Mouse (Mus musculus) neural tube, embryonic 14.5 days (tissue): Measurements from ENCODE around the gene Adamts4. TPM values are rescaled to one million over a fixed set of nuclear protein-coding genes. Genes with fewer than 3 reads are reported as not detected.

Experiments used
- ATAC-seq: fragments of 200-750 bp; cut with Nextera tagmentation; 2 replicates; pipeline ENCODE4 v1.8.0; 2017; ENCODE audit warnings: low read depth, mild to moderate bottlenecking, moderate TSS enrichment, moderate library complexity
- H3K27ac ChIP-seq: fragments of 300-500 bp; sonication (generic); 2 replicates; pipeline ENCODE4 v1.5.1; 2014; ENCODE audit warnings: low read depth, mild to moderate bottlenecking, control low read depth, low read length, moderate library complexity, mixed read lengths
- H3K27me3 ChIP-seq: fragments of 300-500 bp; sonication (generic); 2 replicates; pipeline ENCODE4 v1.6.1; 2014; ENCODE audit warnings: low read length; ENCODE audit not compliant: control insufficient read depth, insufficient read depth
- H3K36me3 ChIP-seq: fragments of 300-500 bp; sonication (generic); 2 replicates; pipeline ENCODE4 v1.6.1; 2014; ENCODE audit warnings: low read length, mixed read lengths; ENCODE audit not compliant: control insufficient read depth, insufficient read depth
- H3K4me1 ChIP-seq: fragments of 300-500 bp; sonication (generic); 2 replicates; pipeline ENCODE4 v1.6.1; 2014; ENCODE audit warnings: low read length; ENCODE audit not compliant: control insufficient read depth, insufficient read depth
- H3K4me2 ChIP-seq: fragments of 300-500 bp; sonication (generic); 2 replicates; pipeline ENCODE4 v1.6.1; 2014; ENCODE audit warnings: mild to moderate bottlenecking, low read depth, low read length, control low read depth
- H3K4me3 ChIP-seq: fragments of 300-500 bp; sonication (generic); 2 replicates; pipeline ENCODE4 v1.5.1; 2014; ENCODE audit warnings: low read depth, low read length, control low read depth, mixed read lengths
- H3K9ac ChIP-seq: fragments of 300-500 bp; sonication (generic); replicated peaks from 2 replicates; pipeline ENCODE4 v1.6.1; 2014; ENCODE audit warnings: low read depth, mild to moderate bottlenecking, control low read depth, low read length, mixed read lengths
- H3K9me3 ChIP-seq: fragments of 300-500 bp; sonication (generic); 2 replicates; pipeline ENCODE4 v1.6.1; 2016; ENCODE audit warnings: low read length; ENCODE audit not compliant: control insufficient read depth
- WGBS: fragments of 180-500 bp; shearing (Covaris S2); extraction: QIAGEN DNeasy Blood & Tissue Kit; methylation state at CpG from one replicate; pipeline ENCODE4 v1.1.7; 2014; 5-methylcytosine and 5-hydroxymethylcytosine counted together
- polyA plus RNA-seq: library from polyadenylated mRNA; unstranded; fragments of >200 nt; fragmentation: Nextera tagmentation; extraction: Ambion mirVana; gene quantifications from 2 replicates; pipeline ENCODE4 v1.2.1, GENCODE M21; 2014

Gene Adamts4
- polyA plus RNA-seq, 1 experiment from 2014 or later, result 1.3 TPM

DNA sequence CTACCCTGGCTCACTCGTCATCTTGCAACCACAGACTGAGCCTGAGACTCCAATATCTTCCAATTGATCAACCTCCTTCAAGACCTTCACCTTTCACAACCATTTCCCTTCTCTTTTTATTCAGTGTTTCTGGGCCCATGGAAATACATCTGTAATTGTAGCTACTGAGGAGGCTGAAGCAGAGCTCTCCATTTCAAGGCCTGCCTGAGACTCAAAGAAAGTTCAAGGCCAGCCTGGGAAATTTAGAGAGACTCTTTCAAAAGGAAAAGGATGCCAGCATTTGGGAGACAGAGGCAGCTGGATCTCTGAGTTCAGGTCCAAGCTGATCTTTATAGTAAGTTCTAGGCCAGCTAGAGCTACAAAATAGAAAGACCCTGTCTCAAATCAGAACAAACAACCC is 22.3 kb upstream of the Adamts4 start:
- ATAC-seq, result no peak
- H3K4me3 ChIP-seq, result no peak overlapping the region
- H3K9me3 ChIP-seq, result no peaks in the 10 kb centered on the region
- WGBS, result 74% methylated on average over 1 of the region's 1 CpGs
- no peaks in the 10 kb centered on the region for H3K36me3 ChIP-seq
- H3K27me3 ChIP-seq, result no peaks in the 10 kb centered on the region
- H3K9ac ChIP-seq, result no peak overlapping the region
- H3K4me1 ChIP-seq, result no peaks in the 10 kb centered on the region
- no peak overlapping the region for H3K4me2 ChIP-seq
- no peak overlapping the region for H3K27ac ChIP-seq

GRCm38 (mm10) chr1:171229750-171230149 is 20.5 kb upstream of the Adamts4 start:
- no peak overlapping the region for H3K27ac ChIP-seq
- ATAC-seq, result no peak
- no peak overlapping the region for H3K4me3 ChIP-seq
- H3K36me3 ChIP-seq, result peaks cover 8% of the 10 kb centered on the region
- WGBS, result 61% methylated on average over 6 of the region's 6 CpGs
- H3K9ac ChIP-seq, result no peak overlapping the region
- H3K9me3 ChIP-seq, result no peaks in the 10 kb centered on the region
- H3K4me2 ChIP-seq, result no peak overlapping the region
- no peaks in the 10 kb centered on the region for H3K4me1 ChIP-seq
- H3K27me3 ChIP-seq, result no peaks in the 10 kb centered on the region

- no peak for ATAC-seq
- no peaks in the 10 kb centered on the region for H3K27me3 ChIP-seq
- no peaks in the 10 kb centered on the region for H3K9me3 ChIP-seq
- H3K4me3 ChIP-seq, result no peak overlapping the region
- H3K4me1 ChIP-seq, result no peaks in the 10 kb centered on the region
- no peak overlapping the region for H3K27ac ChIP-seq
- H3K9ac ChIP-seq, result no peak overlapping the region
- 76% methylated on average over 3 of the region's 3 CpGs for WGBS
- peaks cover 11% of the 10 kb centered on the region for H3K36me3 ChIP-seq
- no peak overlapping the region for H3K4me2 ChIP-seq
Observed at GRCm38 (mm10) chr1:171230215-171230614, 20.0 kb upstream of the Adamts4 start.

DNA sequence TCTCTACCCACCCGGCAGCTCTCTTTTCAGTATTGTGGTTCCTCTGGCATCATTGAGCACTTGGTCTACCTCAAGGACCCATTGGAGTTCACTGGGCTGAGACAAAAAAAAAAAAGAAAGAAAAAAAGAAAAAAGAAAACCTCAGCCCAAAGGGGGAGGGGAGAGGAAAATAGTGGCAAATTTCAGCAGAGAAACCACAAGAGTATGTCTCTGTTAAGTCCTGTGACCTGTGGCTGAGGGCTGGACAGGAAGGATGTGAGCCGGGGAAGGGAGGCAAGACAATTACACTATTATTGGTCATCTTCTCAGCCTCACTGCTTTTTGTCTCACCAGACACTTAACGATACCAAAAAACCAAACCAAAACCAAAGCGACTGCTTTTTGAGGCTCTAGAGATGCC is 18.4 kb upstream of the Adamts4 start:
- peaks cover 27% of the 10 kb centered on the region for H3K36me3 ChIP-seq
- H3K27me3 ChIP-seq, result no peaks in the 10 kb centered on the region
- H3K27ac ChIP-seq, result no peak overlapping the region
- no peaks in the 10 kb centered on the region for H3K4me1 ChIP-seq
- no peak for ATAC-seq
- no peak overlapping the region for H3K4me2 ChIP-seq
- WGBS, result 82% methylated on average over 4 of the region's 4 CpGs
- no peak overlapping the region for H3K4me3 ChIP-seq
- H3K9ac ChIP-seq, result no peak overlapping the region
- H3K9me3 ChIP-seq, result no peaks in the 10 kb centered on the region

DNA sequence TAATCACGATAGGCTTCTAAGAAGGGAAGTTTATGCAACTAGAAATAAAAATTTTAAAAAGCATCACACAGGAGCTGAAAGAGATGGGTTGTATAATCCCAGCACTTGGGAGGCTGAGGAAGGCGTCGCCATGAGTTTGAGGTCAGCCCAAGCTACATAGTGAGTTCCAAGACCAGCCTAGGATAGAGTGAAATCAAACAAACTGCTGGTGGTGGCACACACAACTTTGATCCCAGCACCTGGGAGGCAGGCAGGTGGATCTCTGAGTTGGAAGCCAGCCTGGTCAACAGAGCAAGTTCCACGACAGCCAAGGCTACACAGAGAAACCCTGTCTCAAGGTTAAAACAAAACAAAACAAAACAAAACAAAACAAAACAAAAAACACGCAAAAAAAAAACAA is 17.9 kb upstream of the Adamts4 start:
- H3K4me3 ChIP-seq, result no peak overlapping the region
- ATAC-seq, result no peak
- no peaks in the 10 kb centered on the region for H3K27me3 ChIP-seq
- no peak overlapping the region for H3K4me2 ChIP-seq
- no peaks in the 10 kb centered on the region for H3K9me3 ChIP-seq
- H3K27ac ChIP-seq, result no peak overlapping the region
- WGBS, result 91% methylated on average over 5 of the region's 5 CpGs
- H3K9ac ChIP-seq, result no peak overlapping the region
- H3K36me3 ChIP-seq, result peaks cover 32% of the 10 kb centered on the region
- H3K4me1 ChIP-seq, result no peaks in the 10 kb centered on the region

- Histone ChIP-seq H3K9ac (no peak overlapping the region), H3K4me2 (no peak overlapping the region), H3K9me3 (no peaks in the 10 kb centered on the region), H3K4me3 (no peak overlapping the region), H3K4me1 (no peaks in the 10 kb centered on the region), H3K36me3 (peaks cover 39% of the 10 kb centered on the region), H3K27ac (no peak overlapping the region), H3K27me3 (no peaks in the 10 kb centered on the region)
- no peak for ATAC-seq
- 87% methylated on average over 12 of the region's 12 CpGs for WGBS
Observed at GRCm38 (mm10) chr1:171232800-171233730, 17.2 kb upstream of the Adamts4 start.

DNA sequence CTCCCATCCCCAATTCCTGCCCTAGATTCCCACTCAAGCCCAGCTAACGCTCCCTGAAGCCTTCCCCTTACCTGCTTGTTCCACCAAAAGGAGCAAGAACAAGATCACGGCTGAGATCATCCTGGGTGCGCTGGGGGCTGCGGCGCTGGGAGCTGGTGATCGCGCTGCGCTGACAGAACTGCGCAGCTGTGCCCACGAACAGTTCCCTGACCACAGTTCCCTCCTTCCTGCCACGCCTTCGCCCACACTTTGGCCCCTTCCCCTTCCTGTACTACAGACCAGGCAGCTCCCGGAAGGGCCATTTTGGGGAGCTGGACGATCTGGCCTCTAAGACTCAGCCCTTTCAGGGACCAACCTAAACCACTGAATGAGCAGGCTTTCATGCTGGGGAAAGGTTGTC is 16.1 kb upstream of the Adamts4 start, which contains the start of gene Fcer1g:
Gene Fcer1g, minus strand, starts transcription at position 240 of the 400 bp plus-strand sequence.
- Histone ChIP-seq H3K27ac (no peak within 1 kb of the TSS), H3K4me1 (no peaks in the 10 kb centered on the region), H3K9ac (no peak within 1 kb of the TSS), H3K9me3 (no peaks in the 10 kb centered on the region), H3K4me3 (no peak within 1 kb of the TSS), H3K27me3 (no peaks in the 10 kb centered on the region), H3K4me2 (no peak within 1 kb of the TSS), H3K36me3 (peaks cover 46% of the 10 kb centered on the region)
- WGBS, result 91% methylated on average over 14 of the region's 14 CpGs
- ATAC-seq, result no peak

DNA sequence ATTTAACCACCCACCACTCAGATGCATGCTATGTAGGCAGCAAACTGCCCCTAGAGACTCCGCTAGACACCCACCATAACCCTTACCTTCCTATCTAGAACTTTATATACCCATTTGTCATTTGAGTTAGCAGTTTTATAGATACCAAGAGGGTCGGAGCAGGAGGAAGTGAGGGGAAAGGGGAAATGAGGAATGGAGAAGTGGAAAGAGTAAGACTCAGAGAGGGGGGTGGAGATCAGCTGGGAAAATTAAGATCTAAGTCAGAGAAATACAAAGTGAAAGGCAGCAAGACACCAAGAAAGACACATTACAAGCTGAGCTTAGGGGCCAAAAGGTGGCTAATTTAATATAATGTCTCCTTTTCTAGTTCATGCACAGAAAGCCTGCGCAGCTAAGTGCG is 15.7 kb upstream of the Adamts4 start:
- Histone ChIP-seq H3K27ac (no peak overlapping the region), H3K36me3 (peaks cover 47% of the 10 kb centered on the region), H3K9ac (no peak overlapping the region), H3K9me3 (no peaks in the 10 kb centered on the region), H3K27me3 (no peaks in the 10 kb centered on the region), H3K4me2 (no peak overlapping the region), H3K4me3 (no peak overlapping the region), H3K4me1 (no peaks in the 10 kb centered on the region)
- ATAC-seq, result no peak
- 92% methylated on average over 4 of the region's 4 CpGs for WGBS

DNA sequence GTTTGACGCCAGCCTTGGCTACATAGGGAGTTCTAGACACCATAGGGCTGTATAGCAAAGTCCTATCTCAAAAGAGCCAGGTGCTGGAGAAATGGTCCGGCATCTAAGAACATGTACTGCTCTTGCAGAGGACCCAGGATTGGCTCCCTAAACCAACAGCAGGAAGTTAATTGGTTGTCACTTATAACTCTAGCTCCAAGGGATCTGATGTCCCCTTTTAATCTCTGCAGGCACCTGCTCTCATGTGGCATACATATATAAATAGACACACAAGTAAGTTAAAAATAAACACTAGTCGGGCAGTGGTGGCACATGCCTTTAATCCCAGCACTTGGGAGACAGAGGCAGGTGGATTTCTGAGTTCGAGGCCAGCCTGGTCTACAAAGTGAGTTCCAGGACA is 14.4 kb upstream of the Adamts4 start:
- no peaks in the 10 kb centered on the region for H3K27me3 ChIP-seq
- H3K4me1 ChIP-seq, result no peaks in the 10 kb centered on the region
- WGBS, result 97% methylated on average over 4 of the region's 4 CpGs
- no peaks in the 10 kb centered on the region for H3K9me3 ChIP-seq
- no peak overlapping the region for H3K27ac ChIP-seq
- no peak overlapping the region for H3K4me2 ChIP-seq
- H3K4me3 ChIP-seq, result no peak overlapping the region
- H3K9ac ChIP-seq, result no peak overlapping the region
- peaks cover 59% of the 10 kb centered on the region for H3K36me3 ChIP-seq
- no peak for ATAC-seq
